Mouse (Mus musculus) layer of hippocampus, adult 2 months (tissue): ENCODE measurements at regions not wholly inside any gene's neighbourhood (a gene's known extent, or its start where the extent isn't known, plus 50 kb on each side); places are given as distances from the start of the nearest gene placed in this dataset.

Source experiments
- DNase-seq, 2 experiments: peaks; one replicate each; pipeline ENCODE4 v3.0.0; 2022; ENCODE audit warnings: low spot score in 2 of 2
- H3K27ac ChIP-seq: fragments of 200-600 bp; 2 replicates; pipeline ENCODE4 v1.8.1; 2022
- H3K4me3 ChIP-seq: fragments of 200-600 bp; 2 replicates; pipeline ENCODE4 v1.8.1; 2022; ENCODE audit warnings: mild to moderate bottlenecking
- CTCF ChIP-seq: fragments of 200-600 bp; conservative IDR thresholded peaks from 2 replicates; pipeline ENCODE4 v1.8.1; 2022; ENCODE audit warnings: antibody characterized with exemption, mild to moderate bottlenecking, moderate library complexity

GRCm38 (mm10) chrX:139392777-139393176 lies 59.3 kb downstream of the Trap1a start:
- peak; percentile 19 to 49 for DNase-seq

GRCm38 (mm10) chrX:139416701-139417100 lies 63.5 kb upstream of the D330045A20Rik start:
- peak; percentile 77 for TF ChIP-seq CTCF
- H3K27ac ChIP-seq = no peak overlapping the region
- no peak overlapping the region for H3K4me3 ChIP-seq
- DNase-seq = peak; percentile 22 to 69

More at GRCm38 (mm10) chrX:139392777-139393176, 59.3 kb downstream of the Trap1a start:
- no peak for TF ChIP-seq CTCF
- Histone ChIP-seq H3K27ac (no peak overlapping the region), H3K4me3 (no peak overlapping the region)

- Histone ChIP-seq H3K4me3 (no peak overlapping the region), H3K27ac (no peak overlapping the region)
- no peak for DNase-seq
- no peak for TF ChIP-seq CTCF
Observed at GRCm38 (mm10) chrX:139419867-139420266, 60.3 kb upstream of the D330045A20Rik start.

GRCm38 (mm10) chrX:139424307-139424706 lies 55.9 kb upstream of the D330045A20Rik start:
- TF ChIP-seq CTCF = peak; percentile 54
- Histone ChIP-seq H3K4me3 (no peak overlapping the region), H3K27ac (no peak overlapping the region)
- DNase-seq = no peak
